Mouse (Mus musculus): ENCODE measurements around the gene Rnf8. TPM values are rescaled to one million over a fixed set of nuclear protein-coding genes. Genes with fewer than 3 reads are reported as not detected.

The Rnf8 gene
- polyA plus RNA-seq, 1 experiment from 2014 or later: 22.3 TPM

- DNase-seq: no peak
- Histone ChIP-seq H3K9me3 (ENCODE audit: low read length) (no peaks in the 10 kb centered on the region), H3K27ac (ENCODE audit: low read depth) (no peak overlapping the region), H3K4me2 (ENCODE audit: low read depth, low read length) (no peak overlapping the region), H3K4me3 (ENCODE audit: low read depth, low read length) (no peak overlapping the region), H3K36me3 (replicated peaks; ENCODE audit: insufficient read depth, low read length) (peaks cover 97% of the 10 kb centered on the region), H3K27me3 (ENCODE audit: insufficient read depth, low read length) (no peaks in the 10 kb centered on the region), H3K4me1 (ENCODE audit: insufficient read depth) (no peaks in the 10 kb centered on the region), H3K9ac (replicated peaks) (no peak overlapping the region)
- WGBS (ENCODE audit: insufficient replicate concordance): 93% methylated on average over 2 of the region's 2 CpGs
- TF ChIP-seq EP300 (IDR thresholded peaks at IDR 0.05; ENCODE audit: low read depth) (no peak), CTCF (IDR thresholded peaks at IDR 0.05; ENCODE audit: low read depth) (no peak)
- no peak for ATAC-seq
These were observed 65.6 kb downstream of the Rnf8 start for GRCm38 (mm10) chr17:29680174-29680573.

- WGBS (ENCODE audit: insufficient replicate concordance): 69% methylated on average over 2 of the region's 2 CpGs
These were observed 66.3 kb downstream of the Rnf8 start for GRCm38 (mm10) chr17:29680921-29681320.

GRCm38 (mm10) chr17:29681669-29682068 lies 67.1 kb downstream of the Rnf8 start:
- H3K4me2 ChIP-seq (ENCODE audit: low read depth, low read length): no peak overlapping the region
- 0 out of 2 replicates have a peak, but pooled peaks have one; percentile 5 for TF ChIP-seq CTCF (IDR thresholded peaks at IDR 0.05; ENCODE audit: low read depth)
- TF ChIP-seq EP300 (IDR thresholded peaks at IDR 0.05; ENCODE audit: low read depth): no peak
- H3K4me1 ChIP-seq (ENCODE audit: insufficient read depth): no peaks in the 10 kb centered on the region
- H3K9ac ChIP-seq (replicated peaks): no peak overlapping the region
- H3K4me3 ChIP-seq (ENCODE audit: low read depth, low read length): no peak overlapping the region
- H3K9me3 ChIP-seq (ENCODE audit: low read length): no peaks in the 10 kb centered on the region
- H3K27ac ChIP-seq (ENCODE audit: low read depth): 0 out of 2 replicates have a peak overlapping the region, but pooled peaks have one; percentile 44
- no peaks in the 10 kb centered on the region for H3K27me3 ChIP-seq (ENCODE audit: insufficient read depth, low read length)
- ATAC-seq: no peak
- WGBS (ENCODE audit: insufficient replicate concordance): 82% methylated on average over 9 of the region's 9 CpGs
- peaks cover 97% of the 10 kb centered on the region for H3K36me3 ChIP-seq (replicated peaks; ENCODE audit: insufficient read depth, low read length)
- no peak for DNase-seq

More at GRCm38 (mm10) chr17:29680921-29681320, 66.3 kb downstream of the Rnf8 start:
- Histone ChIP-seq H3K9me3 (ENCODE audit: low read length) (no peaks in the 10 kb centered on the region), H3K36me3 (replicated peaks; ENCODE audit: insufficient read depth, low read length) (peaks cover 97% of the 10 kb centered on the region), H3K9ac (replicated peaks) (no peak overlapping the region), H3K4me3 (ENCODE audit: low read depth, low read length) (no peak overlapping the region), H3K4me2 (ENCODE audit: low read depth, low read length) (no peak overlapping the region), H3K27ac (ENCODE audit: low read depth) (no peak overlapping the region), H3K27me3 (ENCODE audit: insufficient read depth, low read length) (no peaks in the 10 kb centered on the region), H3K4me1 (ENCODE audit: insufficient read depth) (no peaks in the 10 kb centered on the region)
- TF ChIP-seq EP300 (IDR thresholded peaks at IDR 0.05; ENCODE audit: low read depth) (no peak), CTCF (IDR thresholded peaks at IDR 0.05; ENCODE audit: low read depth) (no peak)
- ATAC-seq (no peak), DNase-seq (no peak)

GRCm38 (mm10) chr17:29682261-29682660 lies 67.7 kb downstream of the Rnf8 start:
- no peak for ATAC-seq
- Histone ChIP-seq H3K9ac (replicated peaks) (no peak overlapping the region), H3K27me3 (ENCODE audit: insufficient read depth, low read length) (no peaks in the 10 kb centered on the region), H3K4me3 (ENCODE audit: low read depth, low read length) (no peak overlapping the region), H3K27ac (ENCODE audit: low read depth) (no peak overlapping the region), H3K4me2 (ENCODE audit: low read depth, low read length) (no peak overlapping the region), H3K4me1 (ENCODE audit: insufficient read depth) (no peaks in the 10 kb centered on the region; the same call in 1 of the 2 replicates), H3K36me3 (replicated peaks; ENCODE audit: insufficient read depth, low read length) (peaks cover 97% of the 10 kb centered on the region), H3K9me3 (ENCODE audit: low read length) (no peaks in the 10 kb centered on the region)
- no peak for TF ChIP-seq EP300 (IDR thresholded peaks at IDR 0.05; ENCODE audit: low read depth)
- no peak for DNase-seq
- 94% methylated on average over 7 of the region's 7 CpGs for WGBS (ENCODE audit: insufficient replicate concordance)

GRCm38 (mm10) chr17:29683127-29683526 lies 68.5 kb downstream of the Rnf8 start:
- Histone ChIP-seq H3K36me3 (replicated peaks; ENCODE audit: insufficient read depth, low read length) (peaks cover 97% of the 10 kb centered on the region), H3K9me3 (ENCODE audit: low read length) (no peaks in the 10 kb centered on the region), H3K27ac (ENCODE audit: low read depth) (no peak overlapping the region), H3K4me1 (ENCODE audit: insufficient read depth) (peaks cover 6% of the 10 kb centered on the region; the same call in 1 of the 2 replicates), H3K27me3 (ENCODE audit: insufficient read depth, low read length) (no peaks in the 10 kb centered on the region), H3K9ac (replicated peaks) (no peak overlapping the region), H3K4me3 (ENCODE audit: low read depth, low read length) (no peak overlapping the region), H3K4me2 (ENCODE audit: low read depth, low read length) (no peak overlapping the region)
- TF ChIP-seq CTCF (IDR thresholded peaks at IDR 0.05; ENCODE audit: low read depth): no peak
- TF ChIP-seq EP300 (IDR thresholded peaks at IDR 0.05; ENCODE audit: low read depth): no peak
- no peak for ATAC-seq
- 68% methylated on average over 2 of the region's 2 CpGs for WGBS (ENCODE audit: insufficient replicate concordance)
- no peak for DNase-seq

GRCm38 (mm10) chr17:29684275-29684674 lies 69.7 kb downstream of the Rnf8 start:
- WGBS (ENCODE audit: insufficient replicate concordance): 59% methylated on average over 4 of the region's 4 CpGs
- Histone ChIP-seq H3K4me3 (ENCODE audit: low read depth, low read length) (no peak overlapping the region), H3K4me2 (ENCODE audit: low read depth, low read length) (no peak overlapping the region), H3K9me3 (ENCODE audit: low read length) (no peaks in the 10 kb centered on the region), H3K4me1 (ENCODE audit: insufficient read depth) (peaks cover 6% of the 10 kb centered on the region; the same call in 1 of the 2 replicates), H3K27me3 (ENCODE audit: insufficient read depth, low read length) (no peaks in the 10 kb centered on the region), H3K27ac (ENCODE audit: low read depth) (no peak overlapping the region), H3K9ac (replicated peaks) (no peak overlapping the region), H3K36me3 (replicated peaks; ENCODE audit: insufficient read depth, low read length) (peaks cover 92% of the 10 kb centered on the region)
- ATAC-seq (peak; percentile 36; the same call in 1 of the 2 replicates), DNase-seq (no peak)
- TF ChIP-seq CTCF (IDR thresholded peaks at IDR 0.05; ENCODE audit: low read depth): no peak
- peak; percentile 68; the same call in 1 of the 2 replicates for TF ChIP-seq EP300 (IDR thresholded peaks at IDR 0.05; ENCODE audit: low read depth)
